Mouse (Mus musculus): ENCODE data around the gene Gpnmb.
A peak's percentile ranks its signal among the peaks of the same experiment; 100 is the strongest.

The Gpnmb gene

DNA sequence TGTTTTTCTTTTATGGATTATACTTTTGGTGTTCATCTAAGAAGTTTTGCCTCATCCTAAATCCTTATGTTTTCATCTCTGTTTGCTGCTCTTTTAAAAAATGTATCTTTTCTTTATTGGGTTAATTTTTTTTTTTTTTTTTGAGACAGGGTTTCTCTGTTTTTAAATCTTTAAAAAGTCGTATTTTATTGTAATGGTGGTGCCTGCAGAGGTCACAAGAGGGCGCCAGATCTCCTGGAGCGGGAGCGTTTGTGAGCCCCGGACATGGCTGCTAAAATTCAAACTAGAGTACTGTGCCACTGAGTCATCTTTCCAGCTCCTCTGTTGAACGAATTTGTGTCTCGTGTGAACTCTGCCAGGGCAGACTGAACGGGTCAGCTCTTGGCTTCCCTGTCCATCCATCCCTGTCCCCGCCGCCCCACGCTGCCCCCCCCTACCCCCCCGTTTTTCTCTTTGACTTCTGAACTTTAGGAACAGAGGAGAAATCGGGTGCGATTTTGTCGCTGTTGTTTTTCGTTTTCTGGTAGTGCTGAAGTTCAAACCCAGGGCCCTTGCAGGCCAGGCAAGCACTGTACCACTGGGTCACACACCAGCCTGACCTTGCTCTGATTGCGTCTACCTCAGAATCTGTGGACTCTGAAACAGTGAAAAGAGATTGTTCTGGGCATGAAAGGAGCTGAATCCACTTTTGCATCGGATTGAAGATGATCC is 3.3 kb downstream of the Gpnmb start:
- Histone ChIP-seq H3K4me3 (replicated peaks; ENCODE audit: low read length) (no peak overlapping the region), H3K9me3 (ENCODE audit: low read length) (no peaks in the 10 kb centered on the region), H3K27me3 (ENCODE audit: insufficient read depth, low read length) (peaks cover 39% of the 10 kb centered on the region), H3K36me3 (ENCODE audit: insufficient read depth, low read length) (no peaks in the 10 kb centered on the region), H3K4me1 (replicated peaks; ENCODE audit: low read depth, low read length) (peaks cover 34% of the 10 kb centered on the region)
- TF ChIP-seq CTCF (conservative IDR thresholded peaks at IDR 0.05; ENCODE audit: low read length), result peak; percentile 84
- no peak for TF ChIP-seq POU5F1 (IDR thresholded peaks at IDR 0.05; ENCODE audit: borderline replicate concordance, low read length)
- no peak for TF ChIP-seq NANOG (IDR thresholded peaks at IDR 0.05; ENCODE audit: borderline replicate concordance, low read length)

DNA sequence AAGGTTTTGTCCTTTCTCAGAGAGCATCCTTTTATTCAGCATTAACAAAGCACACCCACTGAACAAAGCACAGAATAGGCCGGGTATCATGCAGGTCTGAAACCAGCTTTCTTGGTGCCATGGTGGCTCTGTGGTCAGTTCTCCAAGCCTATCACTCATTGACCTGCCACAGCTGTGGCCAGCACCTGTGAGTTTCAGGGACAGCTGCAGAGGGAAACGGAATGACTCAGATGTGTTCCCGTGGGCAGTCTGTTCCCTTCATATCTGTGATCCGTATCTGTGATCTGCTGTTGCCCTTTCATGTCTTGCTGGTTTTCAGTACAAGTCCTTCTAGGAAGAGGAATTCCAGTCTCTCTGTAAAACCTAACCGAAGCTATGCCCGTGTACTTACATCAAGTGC is 10.2 kb downstream of the Gpnmb start:
- Histone ChIP-seq H3K9me3 (ENCODE audit: low read length) (no peaks in the 10 kb centered on the region), H3K4me3 (replicated peaks; ENCODE audit: low read length) (no peak overlapping the region), H3K36me3 (ENCODE audit: insufficient read depth, low read length) (no peaks in the 10 kb centered on the region), H3K4me1 (replicated peaks; ENCODE audit: low read depth, low read length) (peaks cover 30% of the 10 kb centered on the region), H3K27me3 (ENCODE audit: insufficient read depth, low read length) (0 out of 2 replicates have a peak, but pooled peaks cover 3% of the 10 kb centered on the region)
- TF ChIP-seq POU5F1 (IDR thresholded peaks at IDR 0.05; ENCODE audit: borderline replicate concordance, low read length) (no peak), NANOG (IDR thresholded peaks at IDR 0.05; ENCODE audit: borderline replicate concordance, low read length) (no peak), CTCF (conservative IDR thresholded peaks at IDR 0.05; ENCODE audit: low read length) (no peak)

DNA sequence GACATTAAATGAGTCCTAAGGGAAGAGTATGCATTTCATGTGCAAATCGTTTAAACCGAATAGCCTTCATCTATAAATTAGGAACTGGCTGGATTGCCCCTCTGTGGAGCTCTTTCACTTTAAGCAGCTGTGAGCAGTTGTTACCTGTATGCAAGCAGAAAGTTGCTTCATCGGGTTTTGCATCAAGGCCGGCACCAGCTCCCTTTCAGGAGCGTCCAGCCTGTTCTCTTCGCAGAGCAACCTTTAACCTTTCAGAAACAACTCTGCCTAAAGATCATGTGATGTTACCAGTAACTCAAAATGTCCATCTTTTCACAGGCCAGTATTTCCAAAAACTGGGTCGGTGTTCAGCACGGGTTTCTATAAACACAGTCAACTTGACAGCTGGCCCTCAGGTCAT is 10.6 kb downstream of the Gpnmb start:
- Histone ChIP-seq H3K36me3 (ENCODE audit: insufficient read depth, low read length) (no peaks in the 10 kb centered on the region), H3K27me3 (ENCODE audit: insufficient read depth, low read length) (0 out of 2 replicates have a peak, but pooled peaks cover 3% of the 10 kb centered on the region), H3K9me3 (ENCODE audit: low read length) (no peaks in the 10 kb centered on the region), H3K4me3 (replicated peaks; ENCODE audit: low read length) (no peak overlapping the region), H3K4me1 (replicated peaks; ENCODE audit: low read depth, low read length) (peaks cover 30% of the 10 kb centered on the region)
- TF ChIP-seq NANOG (IDR thresholded peaks at IDR 0.05; ENCODE audit: borderline replicate concordance, low read length) (no peak), POU5F1 (IDR thresholded peaks at IDR 0.05; ENCODE audit: borderline replicate concordance, low read length) (no peak)

GRCm38 (mm10) chr6:49047848-49048247 is 11.5 kb downstream of the Gpnmb start:
- no peaks in the 10 kb centered on the region for H3K36me3 ChIP-seq (ENCODE audit: insufficient read depth, low read length)
- TF ChIP-seq POU5F1 (IDR thresholded peaks at IDR 0.05; ENCODE audit: borderline replicate concordance, low read length) (no peak), CTCF (conservative IDR thresholded peaks at IDR 0.05; ENCODE audit: low read length) (no peak), NANOG (IDR thresholded peaks at IDR 0.05; ENCODE audit: borderline replicate concordance, low read length) (no peak)
- no peak overlapping the region for H3K4me3 ChIP-seq (replicated peaks; ENCODE audit: low read length)

DNA sequence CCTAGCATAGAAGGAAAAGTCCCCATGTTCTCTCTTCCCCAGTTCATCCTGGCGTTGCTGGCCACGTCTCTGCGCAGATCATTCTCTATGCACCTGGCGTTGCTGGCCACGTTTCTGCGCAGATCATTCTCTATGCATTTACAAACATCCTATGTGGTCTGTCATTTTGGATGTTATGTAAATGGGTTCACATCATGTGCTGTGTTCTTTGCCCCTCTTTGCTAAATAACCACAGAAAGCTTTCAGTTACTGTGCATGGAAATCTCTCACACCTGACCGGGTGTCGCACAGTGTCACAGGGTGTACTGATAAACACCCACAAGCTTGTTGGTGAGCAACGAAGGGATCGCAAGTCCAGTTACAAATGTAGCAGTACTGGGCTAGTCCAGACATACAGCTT is 12.0 kb downstream of the Gpnmb start:
- H3K36me3 ChIP-seq (ENCODE audit: insufficient read depth, low read length), result no peaks in the 10 kb centered on the region
- H3K27me3 ChIP-seq (ENCODE audit: insufficient read depth, low read length), result 0 out of 2 replicates have a peak, but pooled peaks cover 3% of the 10 kb centered on the region
- H3K4me3 ChIP-seq (replicated peaks; ENCODE audit: low read length), result no peak overlapping the region
- H3K4me1 ChIP-seq (replicated peaks; ENCODE audit: low read depth, low read length), result peaks cover 24% of the 10 kb centered on the region
- H3K9me3 ChIP-seq (ENCODE audit: low read length), result no peaks in the 10 kb centered on the region
- TF ChIP-seq POU5F1 (IDR thresholded peaks at IDR 0.05; ENCODE audit: borderline replicate concordance, low read length) (no peak), CTCF (conservative IDR thresholded peaks at IDR 0.05; ENCODE audit: low read length) (no peak)

More at GRCm38 (mm10) chr6:49047848-49048247, 11.5 kb downstream of the Gpnmb start:
- H3K9me3 ChIP-seq (ENCODE audit: low read length), result no peaks in the 10 kb centered on the region
- peaks cover 26% of the 10 kb centered on the region for H3K4me1 ChIP-seq (replicated peaks; ENCODE audit: low read depth, low read length)
- H3K27me3 ChIP-seq (ENCODE audit: insufficient read depth, low read length), result 0 out of 2 replicates have a peak, but pooled peaks cover 3% of the 10 kb centered on the region

- Histone ChIP-seq H3K27me3 (ENCODE audit: insufficient read depth, low read length) (0 out of 2 replicates have a peak, but pooled peaks cover 3% of the 10 kb centered on the region), H3K36me3 (ENCODE audit: insufficient read depth, low read length) (no peaks in the 10 kb centered on the region), H3K9me3 (ENCODE audit: low read length) (no peaks in the 10 kb centered on the region), H3K4me3 (replicated peaks; ENCODE audit: low read length) (no peak overlapping the region), H3K4me1 (replicated peaks; ENCODE audit: low read depth, low read length) (peaks cover 36% of the 10 kb centered on the region)
- no peak for TF ChIP-seq CTCF (conservative IDR thresholded peaks at IDR 0.05; ENCODE audit: low read length)
These were observed 14.5 kb downstream of the Gpnmb start for GRCm38 (mm10) chr6:49050677-49051410.

DNA sequence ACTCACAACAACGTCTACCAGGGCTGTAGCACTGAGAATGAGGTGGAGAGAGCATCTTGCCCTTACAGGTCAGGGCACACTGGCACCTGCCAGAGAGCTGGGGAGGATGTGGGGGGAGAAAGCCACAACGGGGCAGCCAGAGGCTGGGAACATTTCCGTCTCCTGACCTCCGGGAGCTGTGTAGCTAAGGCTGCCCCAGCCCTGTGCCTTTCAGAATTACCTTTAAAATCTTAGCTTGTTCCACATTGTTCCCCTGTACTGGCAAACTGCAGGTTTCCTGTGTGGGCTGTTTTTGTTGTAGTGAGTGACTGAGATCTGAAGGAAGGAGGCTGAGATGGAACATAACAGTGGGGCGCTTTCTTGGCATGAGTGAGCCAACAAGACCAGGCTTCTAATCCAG is 15.8 kb downstream of the Gpnmb start:
- H3K9me3 ChIP-seq (ENCODE audit: low read length), result no peaks in the 10 kb centered on the region
- TF ChIP-seq NANOG (IDR thresholded peaks at IDR 0.05; ENCODE audit: borderline replicate concordance, low read length) (no peak), CTCF (conservative IDR thresholded peaks at IDR 0.05; ENCODE audit: low read length) (no peak), POU5F1 (IDR thresholded peaks at IDR 0.05; ENCODE audit: borderline replicate concordance, low read length) (no peak)
- no peaks in the 10 kb centered on the region for H3K27me3 ChIP-seq (ENCODE audit: insufficient read depth, low read length)
- no peak overlapping the region for H3K4me3 ChIP-seq (replicated peaks; ENCODE audit: low read length)
- peaks cover 41% of the 10 kb centered on the region for H3K4me1 ChIP-seq (replicated peaks; ENCODE audit: low read depth, low read length)
- no peaks in the 10 kb centered on the region for H3K36me3 ChIP-seq (ENCODE audit: insufficient read depth, low read length)

- H3K36me3 ChIP-seq (ENCODE audit: insufficient read depth, low read length), result no peaks in the 10 kb centered on the region
- H3K9me3 ChIP-seq (ENCODE audit: low read length), result no peaks in the 10 kb centered on the region
- H3K4me3 ChIP-seq (replicated peaks; ENCODE audit: low read length), result no peak overlapping the region
- H3K27me3 ChIP-seq (ENCODE audit: insufficient read depth, low read length), result no peaks in the 10 kb centered on the region
- TF ChIP-seq CTCF (conservative IDR thresholded peaks at IDR 0.05; ENCODE audit: low read length), result no peak
- peak; percentile 76 for TF ChIP-seq NANOG (IDR thresholded peaks at IDR 0.05; ENCODE audit: borderline replicate concordance, low read length)
- H3K4me1 ChIP-seq (replicated peaks; ENCODE audit: low read depth, low read length), result peaks cover 17% of the 10 kb centered on the region
These were observed 18.9 kb downstream of the Gpnmb start for GRCm38 (mm10) chr6:49055256-49055733.
